Mouse (Mus musculus) heart, postnatal 10 days (tissue): ENCODE results near the gene Hist1h1b. TPM values are rescaled to one million over a fixed set of nuclear protein-coding genes. Genes with fewer than 3 reads are reported as not detected.
"Not testable (repeated sequence)": the region's sequence is repeated elsewhere in the genome, so short reads cannot be mapped to it uniquely, and the experiment has no call there.

Experiments used
- DNase-seq, 2 experiments: peaks; one replicate each; pipeline ENCODE4 v3.0.0; 2021
- intact Hi-C: fragments of 180-260 bp; cut with DNase I; formaldehyde crosslinking; loops from one replicate; pipeline ENCODE4 v1.15.1; 2025
- total RNA-seq, 2 experiments: library from RNA; stranded (reverse); gene quantifications; 2 replicates each; pipeline ENCODE4 v1.2.3; 2021

Hist1h1b gene
- 100 to 1,000 TPM; 112 to 150 TPM for total RNA-seq

- DNase-seq: peak; percentile 75 to 76
- intact Hi-C loops: loop anchor here (2.0 to 5.0 kb wide), 2 partner anchors 27 to 58 kb away; partner anchors contain the start of genes Hist1h2ak and Hist1h2bm
Measured at GRCm38 (mm10) chr13:21779767-21780731, at the start of gene Hist1h1b. Gene Hist1h1b (minus strand): TSS chr13:21780625.

DNA sequence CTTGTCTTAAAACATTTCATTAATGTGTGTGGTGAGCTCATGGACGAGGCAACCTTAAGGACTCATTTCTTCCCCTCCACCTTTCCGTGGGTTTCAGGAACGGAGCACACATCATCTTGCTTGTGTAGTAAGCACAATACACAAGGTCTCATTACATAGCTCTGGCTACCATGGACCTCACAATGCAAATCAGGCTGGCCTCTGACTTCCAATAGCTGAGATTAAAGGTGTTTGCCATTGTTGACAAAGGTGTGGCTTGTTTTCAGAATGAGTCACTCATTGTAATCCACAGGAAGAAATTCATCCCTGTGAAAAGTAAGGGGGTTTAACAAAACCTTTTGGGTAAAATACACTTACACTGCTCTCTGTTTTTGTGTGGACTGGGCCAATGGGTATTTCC is 48.1 kb upstream of the Hist1h1b start:
- intact Hi-C loops: loop anchor here (10.0 kb wide), 2 partner anchors 206 to 1916 kb away; partner anchors contain the start of genes Hist1h2ah, Hist1h2bb, Hist1h2bk and Hist1h3c
- DNase-seq: no peak

- DNase-seq: not testable (repeated sequence)
Measured at GRCm38 (mm10) chr13:21820082-21820890, 39.9 kb upstream of the Hist1h1b start.

GRCm38 (mm10) chr13:21812092-21812491 is 31.7 kb upstream of the Hist1h1b start:
- DNase-seq, intact Hi-C loops: not testable (repeated sequence)

More at GRCm38 (mm10) chr13:21820082-21820890, 39.9 kb upstream of the Hist1h1b start:
- intact Hi-C loops: loop anchor here (10.0 kb wide), 2 partner anchors 215 to 1925 kb away; partner anchors contain the start of genes Hist1h2ah, Hist1h2bb, Hist1h2bk and Hist1h3c

DNA sequence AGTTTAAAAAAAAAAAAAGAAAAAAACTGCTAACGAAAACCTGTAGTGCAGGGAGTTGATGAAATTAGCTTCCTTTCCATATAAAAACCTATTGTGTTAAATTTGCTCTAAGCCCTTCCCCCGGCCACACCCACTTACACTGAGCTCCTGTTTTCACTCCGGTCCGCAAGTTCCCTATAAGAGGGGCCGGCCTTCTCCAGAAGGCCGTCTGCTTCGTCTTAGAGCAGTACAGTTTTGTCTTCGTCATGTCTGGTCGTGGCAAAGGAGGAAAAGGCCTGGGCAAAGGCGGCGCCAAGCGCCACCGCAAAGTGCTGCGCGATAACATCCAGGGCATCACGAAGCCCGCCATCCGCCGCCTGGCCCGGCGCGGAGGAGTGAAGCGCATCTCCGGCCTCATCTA is 31.1 kb upstream of the Hist1h1b start, which contains the start of gene Hist1h4m:
Gene Hist1h4m, plus strand, starts transcription at position 208 of the 400 bp plus-strand sequence.
- DNase-seq: peak; percentile 39 to 52
- intact Hi-C loops: not testable (repeated sequence)

DNA sequence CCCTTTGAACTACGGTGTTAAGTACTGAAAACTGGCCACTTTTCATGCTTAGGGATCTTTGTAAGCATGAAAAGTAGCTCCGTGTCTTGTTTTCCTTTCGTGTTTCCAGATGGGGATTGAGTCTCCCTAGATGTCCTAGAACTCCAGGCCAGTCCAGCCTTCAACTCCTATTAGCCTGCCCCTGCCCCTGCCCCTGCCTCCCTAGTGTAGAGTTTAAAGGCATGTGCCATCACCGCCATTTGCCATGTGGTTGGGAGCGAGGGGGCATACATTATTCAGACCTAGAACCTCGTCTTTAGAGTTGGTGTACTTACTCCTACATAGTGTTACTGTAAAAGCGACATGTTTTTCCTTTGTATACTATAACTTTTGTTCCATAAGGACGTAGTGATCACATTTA is 30.6 kb upstream of the Hist1h1b start:
- intact Hi-C loops, DNase-seq: not testable (repeated sequence)

DNA sequence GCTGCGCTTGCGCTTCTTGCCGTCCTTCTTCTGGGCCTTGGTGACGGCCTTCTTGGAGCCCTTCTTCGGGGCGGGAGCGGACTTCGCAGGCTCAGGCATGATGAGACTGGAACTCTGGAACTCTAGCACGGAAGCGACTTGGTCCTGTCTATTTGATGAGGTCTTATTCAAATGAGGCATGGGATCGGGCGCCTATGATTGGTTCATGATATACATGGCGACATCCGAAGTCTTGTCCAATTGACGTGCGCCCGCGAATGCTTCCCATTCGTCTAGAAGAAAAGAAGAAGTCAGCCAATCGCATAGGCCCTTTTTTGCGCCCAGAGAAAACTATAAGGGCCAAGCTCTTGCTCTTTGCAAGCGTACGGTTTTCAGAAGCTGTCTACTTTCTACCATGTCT is 29.6 kb upstream of the Hist1h1b start, which contains the start of the genes Hist1h2bq and Hist1h2ao:
Gene Hist1h2bq, minus strand, starts transcription at position 125 of the 400 bp plus-strand sequence.
Gene Hist1h2ao, plus strand, starts transcription at position 393 of the 400 bp plus-strand sequence.
- intact Hi-C loops, DNase-seq: not testable (repeated sequence)

GRCm38 (mm10) chr13:21803058-21803457 is 22.6 kb upstream of the Hist1h1b start:
- intact Hi-C loops, DNase-seq: not testable (repeated sequence)

GRCm38 (mm10) chr13:21797163-21797562 is 16.7 kb upstream of the Hist1h1b start:
- intact Hi-C loops: not testable (repeated sequence)

GRCm38 (mm10) chr13:21795584-21795983 is 15.2 kb upstream of the Hist1h1b start:
- intact Hi-C loops: no loop called here
- DNase-seq: no peak

More at GRCm38 (mm10) chr13:21797163-21797562, 16.7 kb upstream of the Hist1h1b start:
- not testable (repeated sequence) for DNase-seq

GRCm38 (mm10) chr13:21790601-21791283 is 10.3 kb upstream of the Hist1h1b start:
- intact Hi-C loops: no loop called here
- no peak for DNase-seq

- DNase-seq: no peak
- intact Hi-C loops: no loop called here
Measured at GRCm38 (mm10) chr13:21789925-21790324, 9.5 kb upstream of the Hist1h1b start.

GRCm38 (mm10) chr13:21787760-21788593 is 7.6 kb upstream of the Hist1h1b start:
- intact Hi-C loops: no loop called here

DNA sequence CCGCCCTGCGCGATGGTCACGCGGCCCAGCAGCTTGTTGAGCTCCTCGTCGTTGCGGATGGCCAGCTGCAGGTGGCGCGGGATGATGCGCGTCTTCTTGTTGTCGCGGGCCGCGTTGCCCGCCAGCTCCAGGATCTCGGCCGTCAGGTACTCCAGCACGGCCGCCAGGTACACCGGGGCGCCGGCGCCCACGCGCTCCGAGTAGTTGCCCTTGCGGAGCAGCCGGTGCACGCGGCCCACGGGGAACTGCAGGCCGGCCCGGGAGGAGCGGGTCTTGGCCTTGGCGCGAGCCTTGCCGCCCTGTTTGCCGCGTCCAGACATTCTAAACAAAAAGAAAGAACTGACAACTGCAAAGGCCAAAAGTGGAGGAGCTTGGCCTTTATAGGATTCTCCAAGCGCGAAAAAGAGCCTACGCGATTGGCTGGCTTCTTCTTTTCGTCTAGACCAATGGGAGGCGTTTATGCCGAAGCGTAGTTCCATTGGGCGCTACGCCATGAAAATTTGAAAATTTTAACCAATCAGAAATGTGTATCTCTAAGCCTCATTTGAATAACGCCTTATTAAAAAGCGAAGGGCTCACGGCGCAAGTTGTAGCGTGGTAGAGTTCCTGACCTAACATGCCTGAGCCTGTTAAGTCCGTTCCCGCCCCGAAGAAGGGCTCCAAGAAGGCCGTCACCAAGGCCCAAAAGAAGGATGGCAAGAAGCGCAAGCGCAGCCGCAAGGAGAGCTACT is 6.6 kb upstream of the Hist1h1b start, which contains the start of the genes Hist1h2an and Hist1h2bp:
Gene Hist1h2an, minus strand, starts transcription at position 320 of the 731 bp plus-strand sequence.
Gene Hist1h2bp, plus strand, starts transcription at position 563 of the 731 bp plus-strand sequence.
- intact Hi-C loops: not testable (repeated sequence)
- peak; percentile 96 for DNase-seq

More at GRCm38 (mm10) chr13:21787760-21788593, 7.6 kb upstream of the Hist1h1b start:
- peak in 1 of 2 experiments; percentile 12 for DNase-seq

DNA sequence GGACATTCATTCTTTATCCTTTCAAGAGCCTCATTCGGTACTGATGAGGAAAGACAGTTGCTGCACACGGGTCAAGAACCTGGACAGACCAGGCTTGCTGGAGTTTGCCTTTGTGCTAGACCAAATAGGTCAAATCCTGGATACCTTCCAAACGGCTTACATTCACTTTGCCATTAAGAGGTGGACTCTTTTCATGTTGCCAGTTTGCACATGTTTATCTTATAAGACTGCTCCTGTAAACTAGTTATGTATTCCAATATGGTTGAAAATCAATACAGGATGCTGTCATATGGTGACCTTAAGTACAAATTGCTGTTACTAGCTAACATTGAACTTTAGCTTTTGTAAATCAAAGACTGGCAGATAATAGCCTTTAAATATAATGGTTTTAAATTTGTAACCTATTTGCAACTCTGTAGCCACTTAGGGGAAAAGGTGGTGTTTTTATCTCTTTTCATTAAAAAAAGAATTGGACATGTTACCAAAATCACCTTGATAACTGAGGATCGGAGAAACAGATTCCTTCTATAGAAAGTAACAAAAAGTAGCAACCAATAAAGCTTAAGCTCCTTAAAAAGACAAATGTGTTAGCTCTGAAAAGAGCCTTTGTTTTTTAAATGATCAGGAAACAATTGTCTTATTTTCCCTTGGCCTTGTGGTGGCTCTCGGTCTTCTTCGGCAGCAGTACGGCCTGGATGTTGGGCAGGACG is 5.9 kb upstream of the Hist1h1b start:
- intact Hi-C loops: no loop called here
- no peak for DNase-seq

DNA sequence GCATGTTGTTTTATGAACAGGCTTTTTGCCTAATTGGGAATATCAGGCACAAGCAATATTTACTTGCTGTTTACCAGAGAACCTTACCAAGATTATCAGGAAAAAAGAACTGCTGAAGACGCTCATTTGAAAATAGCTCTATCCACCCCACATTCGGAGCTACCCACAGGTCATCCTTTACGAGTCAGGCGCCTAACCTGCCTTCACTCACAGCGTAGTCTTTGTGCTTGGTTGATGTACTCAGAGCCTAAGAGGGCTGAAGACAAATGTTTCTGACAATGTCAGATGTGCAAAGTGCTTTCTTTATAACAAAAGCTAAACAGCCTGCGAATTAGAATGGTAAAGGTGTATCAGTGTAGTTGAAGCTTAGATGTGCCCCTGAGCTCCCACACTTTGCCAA is 3.9 kb upstream of the Hist1h1b start:
- DNase-seq: no peak
- intact Hi-C loops: loop anchor here (2.0 kb wide), 1 partner anchor 74 kb away; no protein-coding TSS in a partner anchor

DNA sequence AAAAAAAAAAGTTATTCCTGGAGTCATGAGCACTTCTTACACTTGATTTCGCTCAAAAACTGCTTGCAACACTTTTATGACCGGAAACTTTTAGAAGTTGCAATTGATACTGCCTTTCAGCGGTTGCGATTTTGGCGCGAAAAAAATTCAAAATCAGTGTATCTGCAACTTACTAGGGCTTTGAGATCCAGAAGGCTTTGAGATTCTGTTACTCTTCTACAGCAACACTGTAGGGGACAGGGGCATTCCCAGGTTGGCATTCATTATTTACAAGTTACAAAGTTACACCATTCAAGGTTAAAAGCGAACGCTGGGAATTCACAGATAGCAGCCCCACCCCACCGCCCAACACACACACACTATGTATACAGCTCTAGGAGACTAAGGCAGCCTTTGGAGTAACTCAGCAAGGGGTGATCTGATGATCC is 3.3 kb upstream of the Hist1h1b start:
- DNase-seq: peak; percentile 35 to 63
- intact Hi-C loops: loop anchor here (2.0 kb wide), 1 partner anchor 73 kb away; no protein-coding TSS in a partner anchor
